Mouse (Mus musculus) liver, postnatal 0 days (tissue): Measurements from ENCODE around the gene Gm17359. TPM values are rescaled to one million over a fixed set of nuclear protein-coding genes. Genes with fewer than 3 reads are reported as not detected.

ENCODE experiments used
- ATAC-seq: fragments of 200-750 bp; cut with Nextera tagmentation; 2 replicates; pipeline ENCODE4 v1.8.0; 2017; ENCODE audit warnings: mild to moderate bottlenecking, moderate library complexity
- DNase-seq: peaks from one replicate; pipeline ENCODE4 v3.0.0-alpha.2; 2016
- H3K27ac ChIP-seq: fragments of 300-500 bp; sonication (generic); 2 replicates; pipeline ENCODE4 v1.5.1; 2014; ENCODE audit warnings: antibody characterized with exemption, moderate library complexity, mild to moderate bottlenecking, low read depth
- H3K27me3 ChIP-seq: fragments of 300-500 bp; sonication (generic); 2 replicates; pipeline ENCODE4 v1.6.1; 2014; ENCODE audit warnings: low read length, control low read depth, mixed read lengths; ENCODE audit not compliant: insufficient read depth
- H3K36me3 ChIP-seq: fragments of 300-500 bp; sonication (generic); replicated peaks from 2 replicates; pipeline ENCODE4 v1.6.1; 2014; ENCODE audit warnings: mild to moderate bottlenecking, control low read depth, low read length, moderate library complexity, mixed read lengths; ENCODE audit not compliant: insufficient read depth
- H3K4me1 ChIP-seq: fragments of 300-500 bp; sonication (generic); 2 replicates; pipeline ENCODE4 v1.6.1; 2014; ENCODE audit warnings: antibody characterized with exemption, mild to moderate bottlenecking, control low read depth; ENCODE audit not compliant: insufficient read depth
- H3K4me2 ChIP-seq: fragments of 300-500 bp; sonication (generic); 2 replicates; pipeline ENCODE4 v1.6.1; 2014; ENCODE audit warnings: low read depth, mild to moderate bottlenecking, low read length, moderate library complexity, mixed read lengths
- H3K4me3 ChIP-seq: fragments of 300-500 bp; sonication (generic); 2 replicates; pipeline ENCODE4 v1.5.1; 2014; ENCODE audit warnings: low read depth, low read length
- H3K9ac ChIP-seq: fragments of 300-500 bp; sonication (generic); replicated peaks from 2 replicates; pipeline ENCODE4 v1.6.1; 2014; ENCODE audit warnings: mild to moderate bottlenecking, moderate library complexity
- H3K9me3 ChIP-seq: fragments of 300-500 bp; sonication (generic); 2 replicates; pipeline ENCODE4 v1.6.1; 2016; ENCODE audit warnings: mild to moderate bottlenecking, control low read depth, low read length, mixed read lengths
- CTCF ChIP-seq: sonication (generic); IDR thresholded peaks from 2 replicates; pipeline ENCODE4 v1.5.1; 2016; ENCODE audit warnings: antibody characterized with exemption, low read depth
- EP300 ChIP-seq: IDR thresholded peaks from 2 replicates; pipeline ENCODE4 v1.6.1; 2016; ENCODE audit warnings: antibody characterized with exemption, low read depth, mild to moderate bottlenecking
- WGBS: fragments of 180-500 bp; shearing (Covaris S2); extraction: QIAGEN DNeasy Blood & Tissue Kit; methylation state at CpG from one replicate; pipeline ENCODE4 v1.1.7; 2014; ENCODE audit not compliant: insufficient replicate concordance; 5-methylcytosine and 5-hydroxymethylcytosine counted together
- polyA plus RNA-seq: library from polyadenylated mRNA; unstranded; fragments of >200 nt; fragmentation: Nextera tagmentation; extraction: Ambion mirVana; gene quantifications from 2 replicates; pipeline ENCODE4 v1.2.1, GENCODE M21; 2015

The Gm17359 gene
- polyA plus RNA-seq, 1 experiment from 2014 or later = 0.09 TPM

GRCm38 (mm10) chr3:79409927-79410628 is 73.6 kb downstream of the Gm17359 start:
- H3K36me3 ChIP-seq = no peaks in the 10 kb centered on the region
- TF ChIP-seq EP300 (no peak), CTCF (no peak)
- no peak overlapping the region for H3K27ac ChIP-seq
- whole genome bisulfite sequencing = 62% methylated on average over 10 of the region's 10 CpGs
- no peak overlapping the region for H3K4me3 ChIP-seq
- no peak for DNase-seq
- H3K9me3 ChIP-seq = no peaks in the 10 kb centered on the region
- H3K4me2 ChIP-seq = no peak overlapping the region
- H3K9ac ChIP-seq = no peak overlapping the region
- no peaks in the 10 kb centered on the region for H3K27me3 ChIP-seq
- H3K4me1 ChIP-seq = peaks cover under 1% of the 10 kb centered on the region; the same call in 1 of the 2 replicates
- no peak for ATAC-seq

GRCm38 (mm10) chr3:79410629-79410995 is 74.2 kb downstream of the Gm17359 start:
- Histone ChIP-seq H3K27me3 (no peaks in the 10 kb centered on the region), H3K4me2 (no peak overlapping the region), H3K27ac (no peak overlapping the region), H3K4me3 (no peak overlapping the region), H3K9me3 (no peaks in the 10 kb centered on the region), H3K4me1 (peaks cover 2% of the 10 kb centered on the region; the same call in 1 of the 2 replicates), H3K36me3 (no peaks in the 10 kb centered on the region), H3K9ac (no peak overlapping the region)
- DNase-seq (no peak), ATAC-seq (no peak)
- 42% methylated on average over 5 of the region's 5 CpGs for WGBS
- TF ChIP-seq EP300 (no peak), CTCF (no peak)

- Histone ChIP-seq H3K4me3 (no peak overlapping the region), H3K36me3 (no peaks in the 10 kb centered on the region), H3K27ac (no peak overlapping the region), H3K4me2 (no peak overlapping the region), H3K9ac (no peak overlapping the region), H3K27me3 (no peaks in the 10 kb centered on the region), H3K9me3 (no peaks in the 10 kb centered on the region), H3K4me1 (peaks cover 2% of the 10 kb centered on the region; the same call in 1 of the 2 replicates)
- TF ChIP-seq CTCF = no peak
- TF ChIP-seq EP300 = no peak
- DNase-seq = no peak
- 65% methylated on average over 2 of the region's 2 CpGs for WGBS
- ATAC-seq = no peak
Measured at GRCm38 (mm10) chr3:79411666-79412065, 75.2 kb downstream of the Gm17359 start.

- no peaks in the 10 kb centered on the region for H3K27me3 ChIP-seq
- no peaks in the 10 kb centered on the region for H3K36me3 ChIP-seq
- TF ChIP-seq CTCF = no peak
- no peak for TF ChIP-seq EP300
- H3K4me2 ChIP-seq = no peak overlapping the region
- WGBS = 58% methylated on average over 1 of the region's 1 CpGs
- no peak overlapping the region for H3K27ac ChIP-seq
- no peak for DNase-seq
- ATAC-seq = peak; percentile 62
- H3K9me3 ChIP-seq = no peaks in the 10 kb centered on the region
- no peak overlapping the region for H3K9ac ChIP-seq
- H3K4me3 ChIP-seq = no peak overlapping the region
- H3K4me1 ChIP-seq = peaks cover 2% of the 10 kb centered on the region; the same call in 1 of the 2 replicates
Measured at GRCm38 (mm10) chr3:79413492-79413891, 77.0 kb downstream of the Gm17359 start.

- H3K4me1 ChIP-seq = peaks cover 2% of the 10 kb centered on the region; the same call in 1 of the 2 replicates
- no peaks in the 10 kb centered on the region for H3K36me3 ChIP-seq
- no peaks in the 10 kb centered on the region for H3K27me3 ChIP-seq
- TF ChIP-seq CTCF (no peak), EP300 (no peak)
- no peak overlapping the region for H3K4me3 ChIP-seq
- no peak overlapping the region for H3K4me2 ChIP-seq
- no peak overlapping the region for H3K9ac ChIP-seq
- H3K27ac ChIP-seq = no peak overlapping the region
- DNase-seq (no peak), ATAC-seq (no peak)
- H3K9me3 ChIP-seq = no peaks in the 10 kb centered on the region
- 68% methylated on average over 5 of the region's 5 CpGs for WGBS
Measured at GRCm38 (mm10) chr3:79415081-79415480, 78.6 kb downstream of the Gm17359 start.

GRCm38 (mm10) chr3:79415929-79416328 is 79.5 kb downstream of the Gm17359 start:
- Histone ChIP-seq H3K9me3 (no peaks in the 10 kb centered on the region), H3K4me2 (no peak overlapping the region), H3K4me1 (peaks cover 2% of the 10 kb centered on the region; the same call in 1 of the 2 replicates), H3K9ac (no peak overlapping the region), H3K4me3 (no peak overlapping the region), H3K27me3 (no peaks in the 10 kb centered on the region), H3K36me3 (no peaks in the 10 kb centered on the region), H3K27ac (0 out of 2 replicates have a peak overlapping the region, but pooled peaks have one; percentile 20)
- no peak for TF ChIP-seq EP300
- TF ChIP-seq CTCF = no peak
- DNase-seq = no peak
- ATAC-seq = peak; percentile 78
